Mouse (Mus musculus) kidney, postnatal 14 days (tissue): Measurements from ENCODE around the gene Gm5089.
A peak's percentile ranks its signal among the peaks of the same experiment; 100 is the strongest.

Source experiments
- DNase-seq: peaks from one replicate; pipeline ENCODE4 v3.0.0; 2022; ENCODE audit warnings: mixed read lengths

Gene Gm5089

GRCm38 (mm10) chr14:122450496-122451382 lies at the start of gene Gm5089:
TSS of gene Gm5089 (minus strand) at chr14:122451115.
- peak; percentile 56 for DNase-seq

- DNase-seq: no peak
Observed at GRCm38 (mm10) chr14:122492015-122492414, 41.1 kb upstream of the Gm5089 start.

GRCm38 (mm10) chr14:122491521-122491920 lies 40.6 kb upstream of the Gm5089 start:
- DNase-seq: no peak

GRCm38 (mm10) chr14:122490441-122491328 lies 39.8 kb upstream of the Gm5089 start, which contains the start of gene Gm10837:
TSS of gene Gm10837 (plus strand) at chr14:122490586.
- DNase-seq: no peak

GRCm38 (mm10) chr14:122489686-122490414 lies 38.9 kb upstream of the Gm5089 start:
- DNase-seq: no peak

- no peak for DNase-seq
Observed at GRCm38 (mm10) chr14:122489041-122489440, 38.1 kb upstream of the Gm5089 start.

GRCm38 (mm10) chr14:122487366-122487765 lies 36.5 kb upstream of the Gm5089 start:
- no peak for DNase-seq

- DNase-seq: no peak
Observed at GRCm38 (mm10) chr14:122486611-122487010, 35.7 kb upstream of the Gm5089 start.

GRCm38 (mm10) chr14:122485635-122486181 lies 34.8 kb upstream of the Gm5089 start:
- no peak for DNase-seq

GRCm38 (mm10) chr14:122484844-122485551 lies 34.1 kb upstream of the Gm5089 start:
- no peak for DNase-seq

GRCm38 (mm10) chr14:122484458-122484843 lies 33.5 kb upstream of the Gm5089 start:
- no peak for DNase-seq

- no peak for DNase-seq
Observed at GRCm38 (mm10) chr14:122483556-122484421, 32.9 kb upstream of the Gm5089 start.

GRCm38 (mm10) chr14:122483024-122483385 lies 32.1 kb upstream of the Gm5089 start:
- DNase-seq: no peak

GRCm38 (mm10) chr14:122482081-122483023 lies 31.4 kb upstream of the Gm5089 start:
- no peak for DNase-seq

- DNase-seq: no peak
Observed at GRCm38 (mm10) chr14:122481181-122481580, 30.3 kb upstream of the Gm5089 start.

GRCm38 (mm10) chr14:122480355-122480754 lies 29.4 kb upstream of the Gm5089 start:
- no peak for DNase-seq

GRCm38 (mm10) chr14:122479461-122480109 lies 28.7 kb upstream of the Gm5089 start:
- no peak for DNase-seq

GRCm38 (mm10) chr14:122478574-122479011 lies 27.7 kb upstream of the Gm5089 start:
- DNase-seq: no peak

- DNase-seq: no peak
Observed at GRCm38 (mm10) chr14:122477971-122478573, 27.2 kb upstream of the Gm5089 start.
